Mouse (Mus musculus): ENCODE data around the gene P2rx5.

P2rx5 gene

GRCm38 (mm10) chr11:73159957-73160810 lies at the start of gene P2rx5:
Gene P2rx5 (plus strand): TSS chr11:73160421.
- peak; percentile 77 for DNase-seq (ENCODE audit: inconsistent ontology term)

DNA sequence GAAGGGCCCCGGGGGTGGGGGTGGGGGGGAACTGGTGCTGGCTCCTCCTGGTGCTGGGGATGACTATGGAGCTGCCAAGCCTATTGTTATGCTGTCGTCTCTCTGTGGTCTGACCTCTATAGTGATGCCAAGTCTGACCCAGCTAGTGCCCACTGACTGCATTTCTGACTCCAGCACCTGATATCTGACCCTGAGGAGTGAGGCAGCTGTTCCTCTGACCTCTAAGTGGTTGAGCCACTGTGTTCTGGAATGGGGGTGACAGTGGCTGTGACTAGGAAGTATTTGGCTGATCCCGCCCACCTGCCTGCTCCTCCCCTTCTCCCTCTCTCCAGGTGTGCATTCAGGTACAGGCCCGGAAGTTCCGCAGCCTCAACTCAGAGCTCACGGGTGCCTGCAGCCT lies 48.8 kb upstream of the P2rx5 start:
- DNase-seq (ENCODE audit: inconsistent ontology term), result no peak

DNA sequence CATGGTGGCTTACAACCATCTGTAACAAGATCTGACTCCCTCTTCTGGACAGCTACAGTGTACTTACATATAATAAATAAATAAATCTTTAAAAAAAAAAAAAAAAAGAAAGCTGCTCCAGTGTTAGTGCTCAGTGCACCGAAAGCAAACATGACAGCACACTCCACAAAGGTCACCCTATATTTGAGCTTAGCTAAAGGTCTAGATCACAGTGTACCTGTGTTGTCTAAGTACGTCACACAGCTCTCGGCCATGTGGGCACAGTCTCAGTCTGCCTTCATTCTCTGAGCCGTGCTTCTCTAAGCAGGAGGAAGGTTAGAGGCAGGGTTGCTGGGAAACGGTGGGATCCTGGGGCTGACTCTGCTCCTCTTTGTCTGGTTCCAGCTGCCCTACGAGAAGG lies 33.7 kb upstream of the P2rx5 start:
- no peak for DNase-seq (ENCODE audit: inconsistent ontology term)

DNA sequence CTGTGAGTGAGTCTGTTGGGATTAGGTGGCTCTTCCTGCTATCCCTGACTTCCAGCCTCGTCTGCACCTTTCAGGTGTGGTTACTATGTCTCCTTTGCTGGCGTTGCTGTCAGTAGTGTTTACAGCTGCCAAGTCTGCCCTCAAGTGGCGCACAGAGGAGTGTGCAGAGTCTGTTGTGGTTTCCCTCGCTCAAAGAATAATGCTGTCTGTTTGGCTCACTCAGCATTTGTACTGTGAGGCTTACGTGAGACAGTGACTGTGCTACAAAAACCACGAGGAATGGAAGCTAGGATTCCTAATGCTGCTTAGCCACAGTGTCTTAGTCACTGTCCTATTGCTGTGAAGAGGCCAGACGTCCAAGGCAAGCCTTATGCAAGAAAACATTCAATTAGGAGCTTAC lies 29.2 kb upstream of the P2rx5 start:
- DNase-seq (ENCODE audit: inconsistent ontology term), result peak; percentile 71

DNA sequence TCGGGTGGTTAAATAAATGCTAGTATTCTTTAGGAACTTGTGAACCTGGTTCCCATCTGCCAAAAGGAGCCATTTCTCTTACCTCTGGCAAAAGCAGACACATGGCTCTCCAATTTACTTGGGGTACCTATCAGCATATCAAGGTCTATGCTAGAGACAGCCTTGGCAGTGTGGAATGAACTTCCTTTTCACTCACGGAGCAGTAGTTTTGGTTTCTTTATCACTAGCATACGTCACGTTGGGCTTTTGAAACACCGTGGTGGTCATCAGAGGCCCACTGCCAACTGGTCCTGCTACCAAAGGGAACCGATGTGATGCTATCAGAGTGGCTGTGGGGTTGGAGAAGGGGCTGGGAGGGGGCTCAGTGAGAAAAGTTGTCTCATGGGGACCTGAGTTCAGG lies 27.2 kb upstream of the P2rx5 start:
- no peak for DNase-seq (ENCODE audit: inconsistent ontology term)

- DNase-seq (ENCODE audit: inconsistent ontology term), result no peak
Observed at GRCm38 (mm10) chr11:73134222-73134621, 26.0 kb upstream of the P2rx5 start.

GRCm38 (mm10) chr11:73136587-73136986 lies 23.6 kb upstream of the P2rx5 start:
- DNase-seq (ENCODE audit: inconsistent ontology term), result no peak

- no peak for DNase-seq (ENCODE audit: inconsistent ontology term)
Observed at GRCm38 (mm10) chr11:73137116-73137515, 23.1 kb upstream of the P2rx5 start.

GRCm38 (mm10) chr11:73137591-73138501 lies 22.4 kb upstream of the P2rx5 start, which contains the start of gene Haspin:
Gene Haspin (minus strand): TSS chr11:73138294.
- DNase-seq (ENCODE audit: inconsistent ontology term), result peak; percentile 89

GRCm38 (mm10) chr11:73144261-73144681 lies 15.9 kb upstream of the P2rx5 start:
- DNase-seq (ENCODE audit: inconsistent ontology term), result no peak

DNA sequence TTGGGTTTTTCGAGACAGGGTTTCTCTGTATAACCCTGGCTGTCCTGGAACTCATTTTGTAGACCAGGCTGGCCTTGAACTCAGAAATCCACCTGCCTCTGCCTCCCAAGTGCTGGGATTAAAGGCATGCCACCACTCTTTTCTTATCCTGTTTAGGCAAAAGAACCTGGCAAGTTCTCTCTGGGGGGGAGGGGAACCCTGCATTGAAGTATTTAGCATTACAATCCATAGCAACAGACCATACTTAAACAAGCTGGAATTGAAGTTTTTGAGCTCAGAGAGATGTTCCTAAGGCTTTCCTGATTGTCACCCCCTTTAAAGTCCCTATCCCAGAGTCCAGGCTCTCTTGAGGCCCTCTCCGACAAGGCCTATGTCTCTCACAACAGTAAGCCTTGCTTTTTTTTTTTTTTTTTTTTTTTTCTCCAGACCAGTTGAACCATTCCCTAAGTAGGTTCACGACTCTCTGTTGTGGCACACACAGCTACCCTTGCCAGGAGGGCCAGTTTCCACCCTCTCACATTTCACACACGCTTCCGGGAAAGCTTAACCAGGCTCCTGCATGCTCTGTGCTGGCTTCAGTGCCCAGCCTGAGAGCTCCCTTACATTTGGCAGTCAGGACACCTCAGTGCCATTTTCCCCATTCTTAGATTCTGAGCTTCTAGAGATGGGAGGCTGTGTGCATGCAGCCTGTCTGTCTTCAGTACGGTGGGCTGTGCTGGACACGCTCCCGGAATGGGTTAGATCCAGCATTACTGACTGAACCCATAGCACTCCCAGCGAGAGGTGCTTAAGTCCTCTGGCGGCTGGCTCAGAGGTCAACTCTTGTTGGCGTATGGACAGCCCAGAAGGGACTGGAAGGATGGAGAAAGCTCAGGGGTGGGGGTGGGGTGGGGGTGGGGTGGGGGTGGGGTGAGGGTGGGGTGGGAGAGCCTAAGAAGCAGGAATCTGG lies 13.9 kb upstream of the P2rx5 start:
- no peak for DNase-seq (ENCODE audit: inconsistent ontology term)

DNA sequence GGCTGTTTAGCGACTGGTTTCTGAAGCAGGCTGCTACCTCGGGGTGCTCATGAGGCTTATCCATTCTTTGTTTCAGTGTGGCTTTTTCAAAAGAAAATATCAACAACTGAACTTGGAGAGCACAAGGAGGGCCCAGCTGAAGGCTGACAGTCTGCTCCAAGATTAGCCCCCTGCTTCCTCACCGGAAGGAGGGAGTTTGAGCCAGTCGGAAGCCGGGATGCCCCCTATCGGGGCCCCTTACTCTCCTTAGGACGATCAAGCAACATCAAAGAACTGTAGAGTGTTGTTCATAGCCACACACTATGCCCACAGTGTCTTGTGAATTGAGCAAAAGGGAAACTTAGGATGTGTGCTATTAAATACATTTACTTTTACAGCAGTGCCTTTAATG lies 13.3 kb upstream of the P2rx5 start:
- no peak for DNase-seq (ENCODE audit: inconsistent ontology term)

GRCm38 (mm10) chr11:73148209-73148608 lies 12.0 kb upstream of the P2rx5 start:
- no peak for DNase-seq (ENCODE audit: inconsistent ontology term)

GRCm38 (mm10) chr11:73155071-73155470 lies 5.2 kb upstream of the P2rx5 start:
- peak; percentile 34 for DNase-seq (ENCODE audit: inconsistent ontology term)

GRCm38 (mm10) chr11:73160811-73161200 lies 585 bp downstream of the P2rx5 start:
- DNase-seq (ENCODE audit: inconsistent ontology term), result peak; percentile 82

DNA sequence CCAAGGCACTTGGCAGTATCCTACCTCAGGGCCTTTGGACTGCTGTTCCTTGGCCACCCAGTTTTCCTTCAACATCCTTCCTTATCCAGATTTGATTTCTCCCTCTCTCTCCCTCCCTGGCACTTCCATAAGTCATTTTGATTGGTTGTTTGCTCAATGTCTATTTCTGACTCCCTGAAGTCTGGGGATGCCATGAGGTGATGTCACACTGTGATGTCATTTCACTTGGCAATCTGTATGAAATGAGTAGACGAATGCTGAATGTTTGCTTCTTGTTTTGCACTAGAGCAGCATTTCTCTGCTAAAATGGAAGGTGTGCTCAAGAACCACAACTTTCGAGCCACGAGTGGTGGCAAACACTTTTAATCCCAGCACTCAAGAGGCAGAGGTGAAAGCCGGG lies 1.4 kb downstream of the P2rx5 start:
- peak; percentile 4 for DNase-seq (ENCODE audit: inconsistent ontology term)

GRCm38 (mm10) chr11:73162284-73162683 lies 2.1 kb downstream of the P2rx5 start:
- DNase-seq (ENCODE audit: inconsistent ontology term), result no peak

DNA sequence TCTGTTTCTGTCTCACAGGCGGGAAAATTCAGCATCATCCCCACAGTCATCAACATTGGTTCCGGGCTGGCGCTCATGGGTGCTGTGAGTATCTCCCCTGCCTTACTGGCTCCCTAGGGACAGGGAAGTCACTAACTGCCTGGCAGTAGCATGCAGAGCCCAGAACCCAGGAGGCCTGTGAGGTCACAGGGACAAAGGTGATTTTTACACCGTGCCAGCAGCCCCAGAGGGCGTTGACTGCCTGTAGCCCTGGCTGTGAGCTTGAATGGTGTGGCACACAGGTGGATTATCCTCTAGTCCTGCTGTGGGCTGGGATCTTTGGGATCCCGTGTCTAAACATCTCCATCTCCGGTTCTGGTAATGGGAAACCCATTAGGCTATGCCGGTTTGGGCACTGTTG lies 7.8 kb downstream of the P2rx5 start:
- DNase-seq (ENCODE audit: inconsistent ontology term), result no peak

DNA sequence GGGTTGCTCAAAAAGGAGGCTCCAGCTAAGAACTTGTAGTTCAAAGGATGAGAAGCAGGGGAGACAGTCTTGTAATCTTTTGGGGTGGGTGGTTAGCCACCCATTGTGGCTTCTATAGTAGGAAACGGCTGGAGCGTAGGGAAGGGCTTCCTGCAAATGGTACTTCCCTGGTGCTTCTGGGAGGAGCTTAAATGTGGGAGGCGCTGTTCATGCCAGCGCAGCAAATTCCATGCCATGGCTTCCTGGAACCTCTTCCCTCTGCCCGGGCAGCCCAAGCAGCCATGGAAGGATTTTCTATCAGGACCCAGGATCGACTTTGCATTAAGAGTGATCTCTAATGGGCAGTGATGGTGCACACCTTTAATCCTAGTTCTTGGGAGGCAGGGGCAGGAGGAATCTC lies 8.4 kb downstream of the P2rx5 start:
- no peak for DNase-seq (ENCODE audit: inconsistent ontology term)

- DNase-seq (ENCODE audit: inconsistent ontology term), result peak; percentile 17
Observed at GRCm38 (mm10) chr11:73169231-73169630, 9.0 kb downstream of the P2rx5 start.

GRCm38 (mm10) chr11:73172186-73172585 lies 12.0 kb downstream of the P2rx5 start:
- no peak for DNase-seq (ENCODE audit: inconsistent ontology term)
